Mouse (Mus musculus) testis, adult 2 months (tissue): ENCODE results near the gene Arhgap19.

Source experiments
- CTCF ChIP-seq: fragments of 200-500 bp; IDR thresholded peaks from 2 replicates; pipeline ENCODE4 v1.5.1; 2012; ENCODE audit warnings: low read depth, mild to moderate bottlenecking, inconsistent platforms, low read length, moderate library complexity; ENCODE audit not compliant: control insufficient read depth, insufficient read depth, insufficient replicate concordance
- POLR2A ChIP-seq: fragments of 200-500 bp; IDR thresholded peaks from 2 replicates; pipeline ENCODE4 v1.6.1; 2012; ENCODE audit warnings: low read depth, mild to moderate bottlenecking, inconsistent platforms, low read length, moderate library complexity; ENCODE audit not compliant: control insufficient read depth

DNA sequence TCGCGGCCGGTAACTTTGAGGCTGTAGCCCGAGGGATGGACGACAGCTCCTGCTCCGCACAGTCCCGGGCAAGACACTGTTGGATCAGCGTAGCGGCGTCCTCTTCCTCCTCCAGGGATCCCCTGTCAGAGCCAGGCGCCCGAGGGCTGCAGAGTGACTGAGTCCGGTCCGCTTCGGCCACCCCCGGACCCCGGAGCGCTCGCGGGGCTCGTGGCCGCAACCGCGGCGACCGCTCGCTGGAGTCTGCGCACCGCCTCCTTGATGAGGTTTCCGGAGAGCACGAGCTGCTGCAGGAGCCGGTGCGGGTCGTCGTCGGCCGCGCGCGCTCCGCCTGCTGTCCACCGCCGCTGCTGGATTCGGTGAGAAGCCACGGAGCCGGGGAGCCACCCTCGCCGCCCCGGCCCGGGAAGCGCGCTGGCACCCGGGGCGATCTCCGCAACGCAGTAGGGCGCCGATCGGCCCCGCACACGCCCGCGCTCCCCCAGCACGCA is 45.3 kb upstream of the Arhgap19 start:
- TF ChIP-seq CTCF (no peak), POLR2A (peak; percentile 40; the same call in 1 of the 2 replicates)
